Mouse (Mus musculus): ENCODE data around the gene Rbfox3.

GRCm38 (mm10) chr11:118771358-118771757 is 140.0 kb downstream of the Rbfox3 start:
- no peak for TF ChIP-seq CTCF (IDR thresholded peaks at IDR 0.05; ENCODE audit: control insufficient read depth, insufficient read depth, low read length)
- no peak for TF ChIP-seq POLR2A (IDR thresholded peaks at IDR 0.05; ENCODE audit: borderline replicate concordance, control insufficient read depth, low read depth, low read length)
